Mouse (Mus musculus) frontal cortex, adult 2 months (tissue): ENCODE data around the gene Arhgef26. TPM values are rescaled to one million over a fixed set of nuclear protein-coding genes. Genes with fewer than 3 reads are reported as not detected.

ENCODE experiments used
- polyA plus RNA-seq: library from polyadenylated mRNA; depleted of rRNA; stranded (reverse); fragments of >200 nt; gene quantifications from 2 replicates; pipeline ENCODE4 v1.2.3, GENCODE M21; 2012; rRNA removed

Gene Arhgef26
- polyA plus RNA-seq, 1 experiment, result 15.8 TPM

Other genes starting within 250 kb of the Arhgef26 start
- 40.7 and 42.1 TPM in 2 replicates for gene Dhx36, start 168.7 kb downstream of the Arhgef26 start, polyA plus RNA-seq